Mouse (Mus musculus): Measurements from ENCODE around the gene Fbxo46. TPM values are rescaled to one million over a fixed set of nuclear protein-coding genes. Genes with fewer than 3 reads are reported as not detected.

Gene Fbxo46
- total and polyA plus RNA-seq, 3 experiments: 4.0 to 11.6 (median 6.1) TPM

- no peak for DNase-seq (ENCODE audit: extremely low read depth)
- dilution Hi-C loops (cut with MboI; ENCODE audit: extremely low pct_ligation_motif_present, extremely low pct_unique_long_range_greater_than_20kb, low sequenced_read_pairs) (no loop called here), in situ Hi-C loops (cut with MboI; ENCODE audit: low pct_ligation_motif_present, low pct_unique_long_range_greater_than_20kb, low sequenced_read_pairs) (no loop called here)
- H3K79me2 ChIP-seq (replicated peaks; ENCODE audit: control insufficient read depth, extremely low read depth, insufficient read depth, poor library complexity, severe bottlenecking): peaks cover 21% of the 10 kb centered on the region
- no peak overlapping the region for H3K27ac ChIP-seq (ENCODE audit: insufficient read depth, low read depth)
- H3K9ac ChIP-seq (ENCODE audit: insufficient read depth, low read depth): no peak overlapping the region
- H3K4me3 ChIP-seq (replicated peaks in 1 of 3; ENCODE audit: low read depth in 2 of 3, low read length in 2 of 3, poor library complexity in 1 of 3): no peak overlapping the region
- peaks cover 8% of the 10 kb centered on the region for H3K9me3 ChIP-seq (replicated peaks; ENCODE audit: low read length)
- TF ChIP-seq MYC (IDR thresholded peaks at IDR 0.05; ENCODE audit: low read depth, low read length): no peak
- TF ChIP-seq RCOR1 (conservative IDR thresholded peaks at IDR 0.05; ENCODE audit: low read depth, low read length): no peak
- TF ChIP-seq ZKSCAN1 (IDR thresholded peaks at IDR 0.05; ENCODE audit: borderline replicate concordance, low read depth, low read length): no peak
- TF ChIP-seq MAX (IDR thresholded peaks at IDR 0.05; ENCODE audit: low read length): no peak
- TF ChIP-seq ZMIZ1 (IDR thresholded peaks at IDR 0.05; ENCODE audit: low read depth, low read length): no peak
- no peak for TF ChIP-seq MAFK (IDR thresholded peaks at IDR 0.05; ENCODE audit: insufficient replicate concordance, low read length)
- no peak for TF ChIP-seq CHD2 (IDR thresholded peaks at IDR 0.05; ENCODE audit: low read length)
- TF ChIP-seq HCFC1 (IDR thresholded peaks at IDR 0.05; ENCODE audit: low read depth, low read length): no peak
- TF ChIP-seq UBTF (IDR thresholded peaks at IDR 0.05; ENCODE audit: low read depth, low read length): no peak
- no peak for TF ChIP-seq ETS1 (conservative IDR thresholded peaks at IDR 0.05; ENCODE audit: low read depth, low read length)
- no peak overlapping the region for H3K4me2 ChIP-seq (ENCODE audit: insufficient read depth, low read depth, poor library complexity, severe bottlenecking)
- H3K27me3 ChIP-seq (replicated peaks): no peaks in the 10 kb centered on the region
- H3K36me3 ChIP-seq (replicated peaks in 1 of 2; ENCODE audit: control insufficient read depth in 1 of 2, insufficient read depth in 1 of 2, low read length in 1 of 2): peaks cover 5 to 29% of the 10 kb centered on the region in 2 experiments
- H3K4me1 ChIP-seq (ENCODE audit: control insufficient read depth in 1 of 2, insufficient read depth in 2 of 2): peaks cover 9 to 16% of the 10 kb centered on the region in 2 experiments; a peak in 3 of 4 replicates
These were observed 2.0 kb downstream of the Fbxo46 start for GRCm38 (mm10) chr7:19121686-19122085.

GRCm38 (mm10) chr7:19124713-19125112, 5.1 kb downstream of the Fbxo46 start:
- Histone ChIP-seq H3K4me2 (ENCODE audit: insufficient read depth, low read depth, poor library complexity, severe bottlenecking) (no peak overlapping the region), H3K27me3 (replicated peaks) (no peaks in the 10 kb centered on the region), H3K9me3 (replicated peaks; ENCODE audit: low read length) (no peaks in the 10 kb centered on the region), H3K27ac (ENCODE audit: insufficient read depth, low read depth) (no peak overlapping the region), H3K4me3 (replicated peaks in 1 of 3; ENCODE audit: low read depth in 2 of 3, low read length in 2 of 3, poor library complexity in 1 of 3) (no peak overlapping the region), H3K36me3 (replicated peaks in 1 of 2; ENCODE audit: control insufficient read depth in 1 of 2, insufficient read depth in 1 of 2, low read length in 1 of 2) (peaks cover 16 to 55% of the 10 kb centered on the region in 2 experiments), H3K79me2 (replicated peaks; ENCODE audit: control insufficient read depth, extremely low read depth, insufficient read depth, poor library complexity, severe bottlenecking) (peaks cover 21% of the 10 kb centered on the region), H3K4me1 (ENCODE audit: control insufficient read depth in 1 of 2, insufficient read depth in 2 of 2) (peaks cover 9 to 16% of the 10 kb centered on the region in 2 experiments; a peak in 3 of 4 replicates), H3K9ac (ENCODE audit: insufficient read depth, low read depth) (no peak overlapping the region)
- no peak for DNase-seq (ENCODE audit: extremely low read depth)
- dilution Hi-C loops (cut with MboI; ENCODE audit: extremely low pct_ligation_motif_present, extremely low pct_unique_long_range_greater_than_20kb, low sequenced_read_pairs): no loop called here
- in situ Hi-C loops (cut with MboI; ENCODE audit: low pct_ligation_motif_present, low pct_unique_long_range_greater_than_20kb, low sequenced_read_pairs): no loop called here
- TF ChIP-seq HCFC1 (IDR thresholded peaks at IDR 0.05; ENCODE audit: low read depth, low read length) (no peak), CHD2 (IDR thresholded peaks at IDR 0.05; ENCODE audit: low read length) (no peak), ELF1 (IDR thresholded peaks at IDR 0.05; ENCODE audit: low read depth, low read length) (no peak), UBTF (IDR thresholded peaks at IDR 0.05; ENCODE audit: low read depth, low read length) (no peak), MYC (IDR thresholded peaks at IDR 0.05; ENCODE audit: low read depth, low read length) (no peak), TCF12 (IDR thresholded peaks at IDR 0.05; ENCODE audit: low read depth, low read length) (no peak), JUN (IDR thresholded peaks at IDR 0.05; ENCODE audit: insufficient read depth, low read depth, low read length) (no peak), USF1 (IDR thresholded peaks at IDR 0.05; ENCODE audit: low read depth, low read length) (no peak), RAD21 (IDR thresholded peaks at IDR 0.05; ENCODE audit: low read depth, low read length) (no peak), MAX (IDR thresholded peaks at IDR 0.05; ENCODE audit: low read length) (no peak), ZNF384 (IDR thresholded peaks at IDR 0.05; ENCODE audit: low read depth, low read length) (no peak)

Measured in CH12.LX (cell line).